Mouse (Mus musculus) lung, postnatal 0 days (tissue): ENCODE measurements around the gene Nars2.

Source experiments
- CTCF ChIP-seq: IDR thresholded peaks from 2 replicates; pipeline ENCODE4 v1.5.1; 2016; ENCODE audit warnings: antibody characterized with exemption, mild to moderate bottlenecking
- EP300 ChIP-seq: IDR thresholded peaks from 2 replicates; pipeline ENCODE4 v1.6.1; 2016; ENCODE audit warnings: antibody characterized with exemption, mild to moderate bottlenecking, control low read depth

DNA sequence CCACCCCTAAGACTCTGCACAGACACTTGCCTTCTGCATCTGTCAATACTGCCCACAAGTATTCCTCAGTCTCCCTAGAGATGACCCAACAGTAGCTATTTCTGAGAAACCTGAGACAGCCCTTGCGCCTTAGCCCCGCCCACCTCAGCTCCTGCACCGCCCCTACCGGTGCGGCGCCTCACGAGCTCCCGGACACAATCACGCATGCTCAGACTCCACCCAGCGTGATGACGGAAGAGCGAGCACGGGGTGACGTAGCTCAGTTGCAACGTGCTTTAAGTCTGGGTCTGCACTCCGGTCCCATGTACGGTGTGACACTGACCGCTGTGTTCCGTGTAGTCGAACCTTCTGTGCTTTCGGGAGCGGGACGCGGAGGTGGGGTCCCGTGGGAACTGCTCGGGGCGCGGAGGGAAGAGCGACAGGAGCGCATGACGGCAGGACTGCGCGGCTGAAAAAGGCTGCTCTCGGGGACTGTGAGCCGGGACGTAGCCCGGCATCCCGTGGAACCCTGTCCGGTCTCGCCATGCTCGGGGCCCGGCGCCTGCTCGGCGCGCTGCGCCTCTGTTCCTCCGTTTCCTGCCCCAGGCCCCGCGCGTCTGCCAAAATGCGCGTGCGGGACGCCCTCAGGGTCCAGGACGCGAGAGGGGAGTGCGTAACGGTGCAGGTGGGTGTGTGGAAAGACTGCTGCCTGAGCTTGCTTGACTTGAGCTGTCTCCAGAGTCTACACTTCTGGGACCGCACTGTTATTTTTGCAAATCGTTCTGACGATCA is at the start of gene Nars2:
- TF ChIP-seq CTCF: peak; percentile 71
- no peak for TF ChIP-seq EP300
